Mouse (Mus musculus) ES-E14 (cell line): ENCODE measurements around the gene Atp8a1. TPM values are rescaled to one million over a fixed set of nuclear protein-coding genes. Genes with fewer than 3 reads are reported as not detected.

Experiments used
- DNase-seq: peaks from one replicate; pipeline ENCODE4 v3.0.0-alpha.2; 2013; ENCODE audit warnings: low read depth, low spot score
- H3K27ac ChIP-seq: 2 replicates; pipeline ENCODE4 v1.5.1; 2012; ENCODE audit warnings: low read depth, mild to moderate bottlenecking, low read length, moderate library complexity, mixed read lengths; ENCODE audit not compliant: poor library complexity, insufficient read depth, severe bottlenecking
- H3K36me3 ChIP-seq: 2 replicates; pipeline ENCODE4 v1.6.1; 2012; ENCODE audit warnings: mild to moderate bottlenecking, low read length, moderate library complexity, mixed read lengths; ENCODE audit not compliant: control insufficient read depth, poor library complexity, insufficient read depth, severe bottlenecking
- H3K4me1 ChIP-seq, 2 experiments: fragments of 150-350 bp in 1 of 2; sonication (generic) in 1 of 2; 2 replicates each; pipeline ENCODE4 v1.6.1; 2012; ENCODE audit warnings: low read length in 2 of 2, mild to moderate bottlenecking in 1 of 2, mixed read lengths in 1 of 2; ENCODE audit not compliant: control insufficient read depth in 2 of 2, insufficient read depth in 2 of 2, poor library complexity in 1 of 2
- H3K4me3 ChIP-seq, 2 experiments: fragments of 150-350 bp in 1 of 2; sonication (generic) in 1 of 2; 2 replicates each; pipeline ENCODE4 v1.5.1; 2012; ENCODE audit warnings: low read length in 2 of 2, low read depth in 1 of 2, mild to moderate bottlenecking in 1 of 2, mixed read lengths in 1 of 2; ENCODE audit not compliant: insufficient read depth in 1 of 2, poor library complexity in 1 of 2, severe bottlenecking in 1 of 2
- H3K9ac ChIP-seq: 2 replicates; pipeline ENCODE4 v1.6.1; 2012; ENCODE audit warnings: low read depth, mild to moderate bottlenecking, low read length, mixed read lengths; ENCODE audit not compliant: poor library complexity, insufficient read depth, severe bottlenecking
- H3K9me3 ChIP-seq: fragments of 150-350 bp; sonication (generic); 2 replicates; pipeline ENCODE4 v1.6.1; 2012; ENCODE audit warnings: low read depth, mild to moderate bottlenecking, low read length; ENCODE audit not compliant: control insufficient read depth, insufficient read depth
- CHD2 ChIP-seq: IDR thresholded peaks from 2 replicates; pipeline ENCODE4 v1.6.1; 2014; ENCODE audit warnings: mild to moderate bottlenecking, low read depth, low read length, inconsistent platforms
- HCFC1 ChIP-seq: IDR thresholded peaks from 2 replicates; pipeline ENCODE4 v1.6.1; 2012; ENCODE audit warnings: low read length, inconsistent platforms, borderline replicate concordance; ENCODE audit not compliant: insufficient read depth
- MAFK ChIP-seq: IDR thresholded peaks from 2 replicates; pipeline ENCODE4 v1.6.1; 2014; ENCODE audit warnings: mild to moderate bottlenecking, low read depth, low read length, inconsistent platforms; ENCODE audit not compliant: insufficient read depth
- ZC3H11A ChIP-seq: IDR thresholded peaks from 2 replicates; pipeline ENCODE4 v1.6.1; 2012; ENCODE audit warnings: low read depth, mild to moderate bottlenecking, inconsistent platforms, low read length, borderline replicate concordance
- ZNF384 ChIP-seq: IDR thresholded peaks from 2 replicates; pipeline ENCODE4 v1.6.1; 2012; ENCODE audit warnings: low read depth, low read length, inconsistent platforms
- in situ Hi-C, 2 experiments: fragments of 600-800 bp; cut with MboI; formaldehyde crosslinking; loops; one replicate each; pipeline ENCODE4 v1.15.1; 2025; ENCODE audit warnings: low sequenced_read_pairs in 2 of 2, inconsistent platforms in 1 of 2; ENCODE audit not compliant: unreplicated experiment in 2 of 2
- total RNA-seq: library from RNA; depleted of rRNA; stranded (reverse); fragments of 300-350 nt; gene quantifications from 2 replicates; pipeline ENCODE4 v1.2.3, GENCODE M21; 2012

Atp8a1 gene
- total RNA-seq, 1 experiment = 13.7 TPM

- no peaks in the 10 kb centered on the region for H3K4me1 ChIP-seq
- TF ChIP-seq HCFC1 (no peak), MAFK (no peak), ZNF384 (no peak), CHD2 (no peak), ZC3H11A (no peak)
- in situ Hi-C loops = no loop called here
- no peak overlapping the region for H3K9ac ChIP-seq
- no peak overlapping the region for H3K4me3 ChIP-seq
- DNase-seq = no peak
- no peaks in the 10 kb centered on the region for H3K36me3 ChIP-seq
- no peak overlapping the region for H3K27ac ChIP-seq
- H3K9me3 ChIP-seq = no peaks in the 10 kb centered on the region
Measured at GRCm38 (mm10) chr5:67599935-67600334, 247.3 kb downstream of the Atp8a1 start.

GRCm38 (mm10) chr5:67595629-67596028, 251.6 kb downstream of the Atp8a1 start:
- no peak for DNase-seq
- in situ Hi-C loops = no loop called here
- Histone ChIP-seq H3K4me1 (no peaks in the 10 kb centered on the region), H3K27ac (no peak overlapping the region), H3K4me3 (no peak overlapping the region), H3K9me3 (no peaks in the 10 kb centered on the region), H3K36me3 (no peaks in the 10 kb centered on the region), H3K9ac (no peak overlapping the region)
- no peak for TF ChIP-seq HCFC1
- TF ChIP-seq ZC3H11A = no peak
- TF ChIP-seq MAFK = no peak
- TF ChIP-seq ZNF384 = no peak
- no peak for TF ChIP-seq CHD2

- in situ Hi-C loops = no loop called here
- H3K9ac ChIP-seq = no peak overlapping the region
- no peak for DNase-seq
- no peak overlapping the region for H3K4me3 ChIP-seq
- no peak overlapping the region for H3K27ac ChIP-seq
- no peaks in the 10 kb centered on the region for H3K9me3 ChIP-seq
- H3K4me1 ChIP-seq = no peaks in the 10 kb centered on the region
- H3K36me3 ChIP-seq = no peaks in the 10 kb centered on the region
- TF ChIP-seq ZC3H11A (no peak), MAFK (no peak), CHD2 (no peak), ZNF384 (no peak), HCFC1 (no peak)
Measured at GRCm38 (mm10) chr5:67595070-67595469, 252.2 kb downstream of the Atp8a1 start.

GRCm38 (mm10) chr5:67579725-67580633, 267.3 kb downstream of the Atp8a1 start:
- no peaks in the 10 kb centered on the region for H3K9me3 ChIP-seq
- H3K4me3 ChIP-seq = no peak overlapping the region
- peak; percentile 22 for DNase-seq
- H3K4me1 ChIP-seq = no peaks in the 10 kb centered on the region
- no peak overlapping the region for H3K9ac ChIP-seq
- no peak for TF ChIP-seq ZNF384
- TF ChIP-seq MAFK = no peak
- TF ChIP-seq ZC3H11A = no peak
- no peak for TF ChIP-seq HCFC1
- TF ChIP-seq CHD2 = no peak
- no peaks in the 10 kb centered on the region for H3K36me3 ChIP-seq
- in situ Hi-C loops = no loop called here
- H3K27ac ChIP-seq = no peak overlapping the region
